8 mouse cellular contexts compared by ENCODE assay signal in the genomic region with DNA sequence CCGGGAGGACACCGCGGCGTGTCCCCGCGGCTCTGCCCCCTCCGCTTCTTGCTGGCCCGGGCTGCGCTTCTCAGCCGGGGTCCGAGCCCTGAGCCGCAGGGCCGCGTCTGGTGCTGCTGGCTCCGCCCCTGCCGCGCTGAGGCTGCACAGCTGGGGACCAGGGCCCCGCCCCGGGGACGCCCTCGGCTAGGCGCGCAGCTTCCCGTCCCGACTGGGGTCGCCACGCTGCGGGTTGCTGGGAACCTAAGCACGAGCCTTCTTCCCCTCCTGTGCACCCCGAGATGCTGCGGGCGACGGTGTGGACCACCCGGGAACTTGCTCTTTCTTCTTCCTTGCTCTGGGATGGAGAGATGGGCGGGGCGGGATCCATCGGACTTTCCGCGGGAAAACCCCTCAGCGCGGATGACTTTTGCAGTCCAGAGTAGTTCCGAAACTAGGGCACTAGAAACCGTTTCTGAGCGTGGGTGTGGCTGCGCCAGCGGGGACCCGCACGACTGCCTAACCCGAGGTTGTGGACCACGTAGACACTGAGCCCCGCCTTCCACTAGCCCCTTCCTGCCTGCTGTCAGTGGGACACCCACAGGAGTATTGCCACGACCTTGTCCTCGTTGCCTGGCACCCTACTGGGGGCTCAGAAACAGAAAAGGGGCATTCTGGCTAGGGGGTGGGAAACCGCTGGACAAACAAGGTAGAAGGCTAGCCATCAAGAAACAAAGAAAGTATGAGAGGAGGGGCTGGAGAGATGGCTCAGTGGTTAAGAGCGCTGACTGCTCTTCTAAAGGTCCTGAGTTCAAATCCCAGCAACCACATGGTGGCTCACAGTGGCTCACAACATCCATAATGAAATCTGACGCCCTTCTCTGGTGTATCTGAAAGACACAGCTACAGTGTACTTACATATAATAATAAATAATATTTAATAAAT. TPM values are rescaled to one million over a fixed set of nuclear protein-coding genes. Genes with fewer than 3 reads are reported as not detected.
DNase-seq lines count a peak whose midpoint lies in the region; ATAC-seq and TF ChIP-seq lines count a peak whose summit lies in the region.

A gene (minus strand): TSS at position 148 of the 925 bp plus-strand sequence.

- peak; percentile 34 for DNase-seq in left cerebral cortex, postnatal 4 days
- DNase-seq in left cerebral cortex, adult 8-10 months (ENCODE audit: low spot score in 2 of 2) = no peak
- DNase-seq in cerebellum, adult 9-10 months = peak; percentile 9
- peak; percentile 31 for DNase-seq in gastrocnemius, adult 18-20 months (ENCODE audit: low spot score)
- peak; percentile 51 to 71 (median 57) for DNase-seq in liver, embryonic 14.5 days (ENCODE audit: low read depth in 3 of 3, low spot score in 3 of 3)
- peak; percentile 82 to 88 for DNase-seq in natural killer cell, adult 2 months (ENCODE audit: low spot score in 2 of 2)
- DNase-seq in thymus, adult 18-20 months = peak; percentile 77

- WGBS in hindbrain, embryonic 16.5 days = 3% methylated on average over 47 of the region's 56 CpGs
- 3% methylated on average over 56 of the region's 56 CpGs for WGBS in liver, embryonic 14.5 days (ENCODE audit: insufficient replicate concordance)

- ATAC-seq in hindbrain, embryonic 16.5 days = peak; percentile 88
- peak; percentile 90 for ATAC-seq in liver, embryonic 14.5 days (ENCODE audit: insufficient read depth)

- H3K27ac ChIP-seq in hindbrain, embryonic 16.5 days (ENCODE audit: low read depth, low read length) = no peak within 1 kb of the TSS
- peak within 1 kb of the TSS; percentile 71 for H3K27ac ChIP-seq in liver, embryonic 14.5 days

- no peaks in the 10 kb centered on the region for H3K36me3 ChIP-seq in hindbrain, embryonic 16.5 days (ENCODE audit: control insufficient read depth, insufficient read depth, low read length)
- H3K36me3 ChIP-seq in liver, embryonic 14.5 days (replicated peaks; ENCODE audit: control insufficient read depth, insufficient read depth, low read depth) = no peaks in the 10 kb centered on the region

- H3K4me3 ChIP-seq in hindbrain, embryonic 16.5 days (ENCODE audit: low read length) = peak within 1 kb of the TSS; percentile 79
- peak within 1 kb of the TSS; percentile 77 to 95 for H3K4me3 ChIP-seq in liver, embryonic 14.5 days (ENCODE audit: insufficient read depth in 1 of 2, low read depth in 2 of 2, low read length in 2 of 2)

- H3K27me3 ChIP-seq in hindbrain, embryonic 16.5 days (replicated peaks; ENCODE audit: control insufficient read depth, insufficient read depth, low read length) = no peaks in the 10 kb centered on the region; the same call in 1 of the 2 replicates
- H3K27me3 ChIP-seq in liver, embryonic 14.5 days (ENCODE audit: control insufficient read depth, insufficient read depth, low read length) = no peaks in the 10 kb centered on the region

- no peak for TF ChIP-seq EP300 in liver, embryonic 14.5 days (IDR thresholded peaks at IDR 0.05; ENCODE audit: low read depth)

- H3K9me3 ChIP-seq in hindbrain, embryonic 16.5 days (ENCODE audit: control insufficient read depth, low read length) = no peaks in the 10 kb centered on the region
- H3K9me3 ChIP-seq in liver, embryonic 14.5 days (ENCODE audit: control insufficient read depth, low read length) = no peaks in the 10 kb centered on the region

- no peak for TF ChIP-seq CTCF in liver, embryonic 14.5 days (IDR thresholded peaks at IDR 0.05; ENCODE audit: low read depth)

- peak within 1 kb of the TSS; percentile 95 for H3K4me2 ChIP-seq in hindbrain, embryonic 16.5 days (ENCODE audit: low read length)
- peak within 1 kb of the TSS; percentile 94 for H3K4me2 ChIP-seq in liver, embryonic 14.5 days (ENCODE audit: low read depth)

- intact Hi-C loops in left cerebral cortex, postnatal 4 days (cut with DNase I) = no loop called here

- peak within 1 kb of the TSS; percentile 78 for H3K9ac ChIP-seq in hindbrain, embryonic 16.5 days (ENCODE audit: low read depth, low read length)
- peak within 1 kb of the TSS; percentile 90 for H3K9ac ChIP-seq in liver, embryonic 14.5 days (replicated peaks)

- H3K4me1 ChIP-seq in hindbrain, embryonic 16.5 days (ENCODE audit: control insufficient read depth, insufficient read depth, low read depth, low read length) = no peaks in the 10 kb centered on the region
- peaks cover 14 to 25% of the 10 kb centered on the region in 2 experiments for H3K4me1 ChIP-seq in liver, embryonic 14.5 days (replicated peaks; ENCODE audit: control insufficient read depth in 2 of 2, insufficient read depth in 2 of 2, low read length in 1 of 2)

RNA-seq across cellular contexts. Expression of the gene that starts here (rescaled TPM):
- total RNA-seq in left cerebral cortex, postnatal 4 days (2021) = 1 to 10 TPM; 1.3 to 2.1 TPM
- under 1 TPM in 2 of 4 experiments, not detected in 2; 0.25 to 0.41 TPM for total RNA-seq in left cerebral cortex, adult 8-10 months (2022)
- total RNA-seq in gastrocnemius, adult 18-20 months (2021) = under 1 TPM; 0.46 to 0.47 TPM
- polyA plus RNA-seq in hindbrain, embryonic 16.5 days (2015; fragmentation: Nextera tagmentation; extraction: Ambion mirVana) = 2.1 and 2.5 TPM in 2 replicates
- 5.7 and 6.1 TPM in 2 replicates for polyA plus RNA-seq in liver, embryonic 14.5 days (2012; rRNA removed)
- polyA plus RNA-seq in liver, embryonic 14.5 days (2014; fragmentation: Nextera tagmentation; extraction: Ambion mirVana) = 12.3 and 13.1 TPM in 2 replicates

Comparison
In these comparisons a context has a peak if more than half of its experiments do, and no peak if none do; other contexts are left out.
1. DNase-seq: peak in left cerebral cortex, postnatal 4 days (single experiment), cerebellum, adult 9-10 months (single experiment), liver, embryonic 14.5 days (3 of 3), natural killer cell, adult 2 months (2 of 2) and thymus, adult 18-20 months (2 of 2); none in left cerebral cortex, adult 8-10 months (0 of 2).
2. Peak in DNase-seq in gastrocnemius, adult 18-20 months; RNA of the gene not detected or under 1 TPM.